Mouse (Mus musculus) megakaryocyte, adult 5-6 weeks (primary cell): ENCODE data around the gene Rnf212b. TPM values are rescaled to one million over a fixed set of nuclear protein-coding genes. Genes with fewer than 3 reads are reported as not detected.

ENCODE experiments used
- ATAC-seq: 2 replicates; pipeline ENCODE4 v1.8.0; 2016; ENCODE audit warnings: mild to moderate bottlenecking, inconsistent platforms; ENCODE audit not compliant: poor library complexity, severe bottlenecking
- total RNA-seq, 2 experiments: library from RNA; stranded (forward) in 1 of 2; stranded (reverse) in 1 of 2; fragments of 153-499, 151-499 nt in 1 of 2; fragments of 221-1000, 200-1000 nt in 1 of 2; gene quantifications; 2 replicates each; pipeline versions ENCODE4 v1.2.3 to v1.2.4; 2015 to 2017

The Rnf212b gene
- total RNA-seq, 2 experiments from 2014 or later = not detected

DNA sequence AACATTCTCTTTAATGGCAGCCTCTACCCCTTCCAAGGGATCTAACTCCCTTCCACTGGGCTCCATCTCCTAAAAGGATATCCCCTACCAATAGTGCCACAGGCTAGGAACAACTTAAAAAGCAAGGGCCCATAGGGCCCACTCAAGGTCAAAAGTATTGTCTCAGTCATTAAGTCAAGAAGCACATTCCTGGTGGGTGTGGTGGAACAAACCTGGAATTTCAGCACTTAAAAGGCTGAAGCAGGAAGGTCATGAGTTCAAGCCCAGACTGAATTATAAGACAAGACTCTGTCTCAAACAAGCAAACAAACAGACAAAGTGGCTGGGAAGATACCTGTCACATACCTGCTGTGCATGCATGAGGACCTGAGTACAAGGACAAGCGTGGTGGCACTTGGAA is 18.0 kb upstream of the Rnf212b start:
- ATAC-seq = no peak

GRCm38 (mm10) chr14:54796760-54797159 is 17.2 kb upstream of the Rnf212b start:
- no peak for ATAC-seq

DNA sequence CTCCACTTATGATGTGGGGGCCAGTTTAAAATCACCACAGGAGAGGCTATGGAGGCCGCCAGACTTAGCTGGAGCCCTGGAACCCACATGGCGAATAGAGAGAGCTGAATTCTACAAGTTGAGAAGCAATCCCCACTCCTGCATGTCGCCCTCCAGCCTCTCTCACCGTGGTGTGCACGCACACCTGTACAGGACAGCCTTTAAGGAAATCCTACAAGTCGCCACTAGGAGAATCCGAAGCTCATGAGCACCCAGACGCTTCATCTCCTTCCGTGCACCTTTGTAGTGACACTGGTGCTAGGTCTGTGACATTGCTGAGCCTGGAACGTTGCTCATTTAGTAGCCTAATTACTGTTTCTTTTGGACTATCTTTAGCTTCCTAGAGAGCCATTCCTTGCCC is 14.3 kb upstream of the Rnf212b start:
- no peak for ATAC-seq

- ATAC-seq = peak; percentile 38; the same call in 1 of the 2 replicates
Observed at GRCm38 (mm10) chr14:54802428-54802827, 11.5 kb upstream of the Rnf212b start.

DNA sequence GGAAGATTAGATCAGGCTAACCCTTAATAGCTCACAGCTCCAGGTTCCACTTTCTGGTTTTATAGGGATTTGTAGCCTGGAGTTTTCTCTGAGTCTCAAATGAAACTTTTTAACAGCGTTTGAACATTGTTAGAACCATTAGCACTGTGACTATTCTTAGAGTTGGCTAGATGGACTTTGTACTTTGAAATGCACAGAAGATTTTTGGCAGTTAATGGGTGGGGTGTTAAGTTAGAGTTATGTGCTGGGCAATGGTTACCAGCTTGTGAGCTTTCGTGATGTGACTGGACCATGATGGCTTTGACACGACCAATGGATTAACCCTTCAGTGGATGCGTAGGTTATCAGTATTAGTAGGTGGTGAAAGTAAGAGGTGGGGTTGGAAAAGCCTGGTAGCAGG is 7.8 kb upstream of the Rnf212b start:
- no peak for ATAC-seq

GRCm38 (mm10) chr14:54808718-54809667 is 4.9 kb upstream of the Rnf212b start:
- ATAC-seq = peak; percentile 72

DNA sequence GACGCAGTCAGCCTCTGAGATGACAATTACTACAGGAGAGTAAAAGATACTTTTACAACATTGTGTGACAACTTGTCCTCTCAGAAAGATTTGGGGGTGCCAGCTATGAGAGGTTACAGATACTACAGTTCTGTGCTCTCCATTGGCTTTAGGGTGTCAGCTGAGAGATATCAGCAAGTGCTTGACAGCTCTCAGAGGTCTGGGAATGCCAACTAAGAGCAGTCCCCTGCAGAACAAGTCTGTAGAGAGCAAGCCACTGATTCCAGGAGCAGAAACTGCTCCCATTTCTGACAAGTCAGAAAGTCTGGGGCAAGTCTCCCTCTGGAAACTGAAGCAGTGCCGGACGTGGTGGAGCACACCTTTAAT is 4.3 kb upstream of the Rnf212b start:
- 0 out of 2 replicates have a peak, but pooled peaks have one; percentile 21 for ATAC-seq

- ATAC-seq = no peak
Observed at GRCm38 (mm10) chr14:54815737-54816136, 1.8 kb downstream of the Rnf212b start.

DNA sequence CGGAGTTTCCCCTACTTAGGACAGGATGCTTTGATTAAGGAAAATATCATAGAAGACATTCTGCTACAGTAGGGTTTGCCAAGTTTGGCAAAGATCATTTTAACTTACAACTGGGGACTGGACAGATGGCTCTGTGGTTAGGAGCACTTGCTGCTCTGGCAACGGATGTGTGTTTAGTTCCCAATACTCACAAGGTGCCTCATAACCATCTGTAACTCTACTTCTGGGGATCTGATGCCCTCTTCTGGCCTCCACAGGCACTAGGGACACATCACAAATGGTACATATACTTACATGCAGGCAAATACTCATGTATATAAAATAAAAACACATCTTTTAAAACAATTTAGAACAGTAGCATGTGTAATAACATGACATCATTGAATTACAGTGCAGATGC is 3.9 kb downstream of the Rnf212b start:
- ATAC-seq = peak; percentile 68

DNA sequence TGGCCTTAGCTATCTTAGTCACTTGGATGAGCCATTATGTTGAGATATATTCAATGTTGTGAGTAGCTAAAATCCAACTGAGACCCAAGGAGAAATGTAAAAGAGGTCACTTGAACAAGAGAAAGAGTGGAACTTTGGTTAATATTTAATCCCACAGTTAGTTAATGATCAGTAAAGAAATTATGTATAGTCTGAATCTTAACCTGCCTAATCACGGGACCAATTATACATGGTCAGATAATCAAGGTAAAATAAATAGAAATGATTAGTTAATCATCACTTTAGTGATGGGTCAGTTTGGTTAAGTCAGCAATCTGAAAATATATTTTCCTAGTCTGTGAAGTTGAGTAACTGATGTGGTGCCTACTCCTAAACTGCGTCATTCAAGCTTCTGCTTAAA is 8.4 kb downstream of the Rnf212b start:
- ATAC-seq = no peak

GRCm38 (mm10) chr14:54823716-54824115 is 9.8 kb downstream of the Rnf212b start:
- ATAC-seq = no peak

DNA sequence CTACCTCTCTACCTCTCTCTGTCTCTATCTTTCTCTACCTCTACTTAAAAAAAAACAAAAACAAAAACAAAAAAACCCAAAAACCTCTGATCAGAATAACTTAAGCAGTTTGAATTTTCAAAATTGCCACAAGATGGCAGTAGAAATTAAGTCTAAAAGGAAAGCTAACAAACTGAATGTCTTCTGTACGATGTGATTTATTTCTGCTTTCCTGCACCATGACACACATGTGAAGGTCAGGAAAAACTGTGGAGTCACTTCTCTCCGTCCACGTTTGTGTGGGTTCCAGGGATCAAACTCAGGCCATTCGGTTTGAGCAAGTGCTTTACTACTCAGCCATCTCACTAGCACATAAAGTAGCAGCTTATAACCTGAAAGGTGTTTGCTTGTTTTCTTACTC is 29.5 kb downstream of the Rnf212b start:
- ATAC-seq = peak; percentile 27; the same call in 1 of the 2 replicates

- no peak for ATAC-seq
Observed at GRCm38 (mm10) chr14:54855726-54856125, 41.8 kb downstream of the Rnf212b start.

DNA sequence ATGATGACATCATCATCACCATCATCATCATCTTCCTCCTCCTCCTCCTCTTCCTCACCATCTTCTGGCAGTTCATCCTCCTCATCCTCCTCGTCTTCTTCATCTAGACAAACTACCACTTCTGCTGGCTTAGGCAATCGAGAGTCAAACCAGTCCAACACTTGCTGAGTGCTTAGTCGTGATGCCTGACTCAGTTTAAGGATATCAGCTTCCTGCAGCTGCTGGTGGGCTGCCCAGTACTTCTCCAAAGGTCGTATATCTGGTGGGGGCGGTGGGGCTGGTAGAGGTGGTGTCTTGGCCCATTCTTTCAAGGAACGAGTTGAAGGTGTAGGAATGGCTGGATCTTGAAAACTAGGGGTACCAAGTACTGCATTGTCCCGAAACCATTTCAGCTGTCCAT is 42.8 kb downstream of the Rnf212b start:
- no peak for ATAC-seq

DNA sequence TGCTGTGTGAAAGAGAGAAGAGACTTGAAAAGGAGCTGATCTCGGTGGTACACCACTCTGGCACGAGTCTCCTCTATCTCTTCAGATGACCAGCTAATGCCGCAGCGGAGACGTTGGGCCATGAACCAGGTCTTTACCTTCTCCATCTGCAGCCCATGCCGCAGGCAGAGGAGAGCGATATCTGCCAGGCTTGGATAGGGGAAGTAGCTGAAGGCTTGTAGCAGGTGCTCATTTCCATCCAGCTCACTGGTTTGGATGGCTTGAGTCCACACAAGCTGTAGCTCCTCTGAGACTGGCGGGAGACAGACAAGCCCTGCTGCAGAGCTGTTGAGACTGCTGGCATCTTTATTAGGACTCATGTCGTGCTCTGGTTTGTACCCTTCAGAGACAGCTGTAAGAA is 44.0 kb downstream of the Rnf212b start:
- ATAC-seq = no peak

DNA sequence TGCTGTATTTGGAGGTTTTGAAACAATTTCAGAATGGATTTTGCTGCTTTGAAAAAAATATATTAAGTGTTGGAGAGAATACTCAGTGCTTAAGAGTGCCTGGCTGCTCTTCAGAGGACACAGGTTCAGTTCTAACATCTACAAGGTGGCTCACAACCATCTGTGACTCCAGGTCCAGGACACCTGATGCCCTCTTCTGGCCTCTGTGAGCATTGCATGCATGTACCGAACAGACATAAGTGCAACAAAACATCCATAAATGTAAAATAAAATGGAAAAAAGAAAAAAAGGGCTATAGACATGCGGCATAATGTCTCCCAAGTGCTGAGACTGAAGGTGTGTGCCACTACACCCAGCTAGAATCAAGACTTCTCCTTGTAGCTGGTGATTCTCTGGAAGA is 46.6 kb downstream of the Rnf212b start:
- no peak for ATAC-seq

DNA sequence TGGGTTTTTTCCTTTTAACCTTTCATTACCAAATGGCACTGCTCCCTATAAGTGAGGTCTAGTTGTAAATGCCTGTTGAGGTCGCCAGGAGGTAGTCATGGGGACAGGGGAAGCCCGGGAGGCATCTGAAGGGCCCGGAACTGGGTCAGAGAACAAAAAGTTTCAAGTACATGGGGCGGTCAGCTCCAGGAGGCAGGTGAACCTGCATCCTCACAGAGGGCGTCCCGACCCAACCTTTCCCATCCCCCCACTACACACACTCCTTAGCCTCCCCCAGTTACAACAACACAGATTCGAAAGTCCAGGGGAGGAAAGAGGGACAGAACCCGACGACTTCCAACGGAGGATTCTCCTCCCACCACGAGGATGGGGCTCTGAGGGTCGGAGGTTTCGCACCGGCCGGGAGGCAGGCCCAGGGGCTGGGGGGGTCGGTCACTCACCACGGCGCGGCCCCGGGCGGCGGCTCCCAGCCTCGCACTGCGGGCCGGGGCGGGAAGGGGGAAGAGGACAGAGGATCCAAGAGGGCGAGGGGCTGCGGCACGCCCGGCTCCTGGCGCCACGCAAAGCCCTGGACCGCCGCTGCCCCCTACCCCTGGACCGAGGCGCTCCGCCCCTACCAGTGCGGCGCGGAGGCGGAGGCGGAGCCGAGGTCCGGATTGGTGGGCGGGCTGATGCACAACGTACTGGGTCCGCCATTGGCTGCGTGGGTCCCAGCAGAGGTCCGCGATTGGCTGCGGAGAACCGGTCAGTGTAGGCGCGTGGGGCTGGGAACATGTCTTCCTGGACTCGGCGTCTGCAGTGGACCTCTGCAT is 49.8 kb downstream of the Rnf212b start:
- peak; percentile 98 for ATAC-seq

- ATAC-seq = peak; percentile 49
Observed at GRCm38 (mm10) chr14:54864313-54865036, 50.5 kb downstream of the Rnf212b start.

- no peak for ATAC-seq
Observed at GRCm38 (mm10) chr14:54865626-54866025, 51.7 kb downstream of the Rnf212b start.

GRCm38 (mm10) chr14:54866268-54866667 is 52.3 kb downstream of the Rnf212b start:
- no peak for ATAC-seq

DNA sequence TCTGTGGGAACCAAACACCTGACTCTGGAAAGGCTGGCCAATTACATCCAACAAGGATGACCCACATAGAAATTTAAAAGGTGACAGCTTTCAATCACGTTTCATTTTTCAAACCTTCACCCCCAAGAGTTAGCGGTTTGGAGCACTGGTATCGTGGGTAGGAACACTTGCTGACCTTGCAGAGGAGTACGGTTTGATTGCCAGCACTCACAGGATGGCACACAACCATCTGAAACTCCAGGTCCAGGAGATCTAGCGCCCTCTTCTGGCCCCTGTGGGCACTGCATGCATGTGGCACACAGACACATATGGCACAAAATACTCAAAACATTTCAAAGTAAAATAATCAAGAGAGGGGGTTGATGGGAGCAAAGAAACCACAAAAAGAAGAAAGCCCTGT is 53.0 kb downstream of the Rnf212b start:
- no peak for ATAC-seq
